Mouse (Mus musculus): ENCODE measurements at regions not wholly inside any gene's neighbourhood (a gene's known extent, or its start where the extent isn't known, plus 50 kb on each side); places are given as distances from the start of the nearest gene placed in this dataset.

GRCm38 (mm10) chr8:116267021-116267420 lies 237.8 kb upstream of the Dynlrb2 start:
- Histone ChIP-seq H3K4me3 (replicated peaks; ENCODE audit: low read depth, low read length) (no peak overlapping the region), H3K9ac (replicated peaks; ENCODE audit: low read length) (no peak overlapping the region), H3K9me3 (ENCODE audit: control insufficient read depth, low read length) (no peaks in the 10 kb centered on the region), H3K4me1 (ENCODE audit: control insufficient read depth, insufficient read depth, low read length) (no peaks in the 10 kb centered on the region), H3K27me3 (ENCODE audit: control insufficient read depth, insufficient read depth, low read length) (no peaks in the 10 kb centered on the region), H3K4me2 (ENCODE audit: low read length) (no peak overlapping the region), H3K27ac (replicated peaks; ENCODE audit: low read depth, low read length) (no peak overlapping the region), H3K36me3 (ENCODE audit: control insufficient read depth, insufficient read depth, low read length) (no peaks in the 10 kb centered on the region)
- DNase-seq (no peak), ATAC-seq (ENCODE audit: low FRiP score, low TSS enrichment) (no peak)
- WGBS: 59% methylated on average over 4 of the region's 4 CpGs

GRCm38 (mm10) chr8:116265591-116265990 lies 239.2 kb upstream of the Dynlrb2 start:
- DNase-seq (no peak), ATAC-seq (ENCODE audit: low FRiP score, low TSS enrichment) (no peak)
- no peaks in the 10 kb centered on the region for H3K27me3 ChIP-seq (ENCODE audit: control insufficient read depth, insufficient read depth, low read length)
- H3K4me1 ChIP-seq (ENCODE audit: control insufficient read depth, insufficient read depth, low read length): 0 out of 2 replicates have a peak, but pooled peaks cover 3% of the 10 kb centered on the region
- no peaks in the 10 kb centered on the region for H3K9me3 ChIP-seq (ENCODE audit: control insufficient read depth, low read length)
- H3K27ac ChIP-seq (replicated peaks; ENCODE audit: low read depth, low read length): no peak overlapping the region
- no peak overlapping the region for H3K9ac ChIP-seq (replicated peaks; ENCODE audit: low read length)
- no peaks in the 10 kb centered on the region for H3K36me3 ChIP-seq (ENCODE audit: control insufficient read depth, insufficient read depth, low read length)
- WGBS: 98% methylated on average over 3 of the region's 3 CpGs
- no peak overlapping the region for H3K4me2 ChIP-seq (ENCODE audit: low read length)
- no peak overlapping the region for H3K4me3 ChIP-seq (replicated peaks; ENCODE audit: low read depth, low read length)

- WGBS: 94% methylated on average over 3 of the region's 3 CpGs
- H3K36me3 ChIP-seq (ENCODE audit: control insufficient read depth, insufficient read depth, low read length): no peaks in the 10 kb centered on the region
- no peak overlapping the region for H3K4me2 ChIP-seq (ENCODE audit: low read length)
- no peaks in the 10 kb centered on the region for H3K27me3 ChIP-seq (ENCODE audit: control insufficient read depth, insufficient read depth, low read length)
- ATAC-seq (ENCODE audit: low FRiP score, low TSS enrichment): no peak
- 0 out of 2 replicates have a peak, but pooled peaks cover 3% of the 10 kb centered on the region for H3K4me1 ChIP-seq (ENCODE audit: control insufficient read depth, insufficient read depth, low read length)
- H3K4me3 ChIP-seq (replicated peaks; ENCODE audit: low read depth, low read length): no peak overlapping the region
- no peak overlapping the region for H3K9ac ChIP-seq (replicated peaks; ENCODE audit: low read length)
- no peaks in the 10 kb centered on the region for H3K9me3 ChIP-seq (ENCODE audit: control insufficient read depth, low read length)
- no peak for DNase-seq
- H3K27ac ChIP-seq (replicated peaks; ENCODE audit: low read depth, low read length): no peak overlapping the region
Measured at GRCm38 (mm10) chr8:116264078-116264477, 240.7 kb upstream of the Dynlrb2 start.

GRCm38 (mm10) chr8:116261286-116261685 lies 243.5 kb upstream of the Dynlrb2 start:
- 52% methylated on average over 2 of the region's 2 CpGs for WGBS

GRCm38 (mm10) chr8:116255398-116255797 lies 249.4 kb upstream of the Dynlrb2 start:
- H3K4me1 ChIP-seq (ENCODE audit: control insufficient read depth, insufficient read depth, low read length): no peaks in the 10 kb centered on the region
- 87% methylated on average over 5 of the region's 5 CpGs for WGBS
- no peaks in the 10 kb centered on the region for H3K27me3 ChIP-seq (ENCODE audit: control insufficient read depth, insufficient read depth, low read length)
- no peak overlapping the region for H3K9ac ChIP-seq (replicated peaks; ENCODE audit: low read length)
- no peaks in the 10 kb centered on the region for H3K9me3 ChIP-seq (ENCODE audit: control insufficient read depth, low read length)
- DNase-seq (no peak), ATAC-seq (ENCODE audit: low FRiP score, low TSS enrichment) (no peak)
- no peak overlapping the region for H3K4me3 ChIP-seq (replicated peaks; ENCODE audit: low read depth, low read length)
- H3K36me3 ChIP-seq (ENCODE audit: control insufficient read depth, insufficient read depth, low read length): no peaks in the 10 kb centered on the region
- H3K27ac ChIP-seq (replicated peaks; ENCODE audit: low read depth, low read length): no peak overlapping the region
- no peak overlapping the region for H3K4me2 ChIP-seq (ENCODE audit: low read length)

More at GRCm38 (mm10) chr8:116261286-116261685, 243.5 kb upstream of the Dynlrb2 start:
- Histone ChIP-seq H3K4me3 (replicated peaks; ENCODE audit: low read depth, low read length) (no peak overlapping the region), H3K36me3 (ENCODE audit: control insufficient read depth, insufficient read depth, low read length) (no peaks in the 10 kb centered on the region), H3K27me3 (ENCODE audit: control insufficient read depth, insufficient read depth, low read length) (no peaks in the 10 kb centered on the region), H3K9ac (replicated peaks; ENCODE audit: low read length) (no peak overlapping the region), H3K27ac (replicated peaks; ENCODE audit: low read depth, low read length) (no peak overlapping the region), H3K9me3 (ENCODE audit: control insufficient read depth, low read length) (no peaks in the 10 kb centered on the region), H3K4me1 (ENCODE audit: control insufficient read depth, insufficient read depth, low read length) (0 out of 2 replicates have a peak, but pooled peaks cover 3% of the 10 kb centered on the region), H3K4me2 (ENCODE audit: low read length) (no peak overlapping the region)
- no peak for ATAC-seq (ENCODE audit: low FRiP score, low TSS enrichment)
- no peak for DNase-seq

GRCm38 (mm10) chr8:116252455-116253216 lies 252.1 kb upstream of the Dynlrb2 start:
- ATAC-seq (ENCODE audit: low FRiP score, low TSS enrichment): no peak
- H3K4me1 ChIP-seq (ENCODE audit: control insufficient read depth, insufficient read depth, low read length): no peaks in the 10 kb centered on the region
- H3K9ac ChIP-seq (replicated peaks; ENCODE audit: low read length): no peak overlapping the region
- no peak overlapping the region for H3K4me3 ChIP-seq (replicated peaks; ENCODE audit: low read depth, low read length)
- H3K9me3 ChIP-seq (ENCODE audit: control insufficient read depth, low read length): no peaks in the 10 kb centered on the region
- H3K36me3 ChIP-seq (ENCODE audit: control insufficient read depth, insufficient read depth, low read length): no peaks in the 10 kb centered on the region
- H3K27me3 ChIP-seq (ENCODE audit: control insufficient read depth, insufficient read depth, low read length): no peaks in the 10 kb centered on the region
- no peak for DNase-seq
- no peak overlapping the region for H3K4me2 ChIP-seq (ENCODE audit: low read length)
- H3K27ac ChIP-seq (replicated peaks; ENCODE audit: low read depth, low read length): no peak overlapping the region
- 71% methylated on average over 7 of the region's 7 CpGs for WGBS

- WGBS: 96% methylated on average over 1 of the region's 1 CpGs
- Histone ChIP-seq H3K4me2 (ENCODE audit: low read length) (no peak overlapping the region), H3K9ac (replicated peaks; ENCODE audit: low read length) (no peak overlapping the region), H3K4me1 (ENCODE audit: control insufficient read depth, insufficient read depth, low read length) (peaks cover 2% of the 10 kb centered on the region; the same call in 1 of the 2 replicates), H3K36me3 (ENCODE audit: control insufficient read depth, insufficient read depth, low read length) (no peaks in the 10 kb centered on the region), H3K27me3 (ENCODE audit: control insufficient read depth, insufficient read depth, low read length) (no peaks in the 10 kb centered on the region), H3K9me3 (ENCODE audit: control insufficient read depth, low read length) (no peaks in the 10 kb centered on the region), H3K27ac (replicated peaks; ENCODE audit: low read depth, low read length) (no peak overlapping the region), H3K4me3 (replicated peaks; ENCODE audit: low read depth, low read length) (no peak overlapping the region)
- ATAC-seq (ENCODE audit: low FRiP score, low TSS enrichment) (no peak), DNase-seq (no peak)
Measured at GRCm38 (mm10) chr8:116248398-116248797, 256.4 kb upstream of the Dynlrb2 start.

- Histone ChIP-seq H3K4me2 (ENCODE audit: low read length) (no peak overlapping the region), H3K4me3 (replicated peaks; ENCODE audit: low read depth, low read length) (no peak overlapping the region), H3K4me1 (ENCODE audit: control insufficient read depth, insufficient read depth, low read length) (peaks cover 4% of the 10 kb centered on the region; the same call in 1 of the 2 replicates), H3K36me3 (ENCODE audit: control insufficient read depth, insufficient read depth, low read length) (no peaks in the 10 kb centered on the region), H3K9me3 (ENCODE audit: control insufficient read depth, low read length) (no peaks in the 10 kb centered on the region), H3K27ac (replicated peaks; ENCODE audit: low read depth, low read length) (no peak overlapping the region), H3K27me3 (ENCODE audit: control insufficient read depth, insufficient read depth, low read length) (no peaks in the 10 kb centered on the region), H3K9ac (replicated peaks; ENCODE audit: low read length) (no peak overlapping the region)
- 55% methylated on average over 8 of the region's 8 CpGs for WGBS
- peak; percentile 31 for DNase-seq
- no peak for ATAC-seq (ENCODE audit: low FRiP score, low TSS enrichment)
Measured at GRCm38 (mm10) chr8:116243493-116243892, 261.3 kb upstream of the Dynlrb2 start.

- Histone ChIP-seq H3K27me3 (ENCODE audit: control insufficient read depth, insufficient read depth, low read length) (no peaks in the 10 kb centered on the region), H3K36me3 (ENCODE audit: control insufficient read depth, insufficient read depth, low read length) (no peaks in the 10 kb centered on the region), H3K27ac (replicated peaks; ENCODE audit: low read depth, low read length) (no peak overlapping the region), H3K4me2 (ENCODE audit: low read length) (no peak overlapping the region), H3K9ac (replicated peaks; ENCODE audit: low read length) (no peak overlapping the region), H3K4me3 (replicated peaks; ENCODE audit: low read depth, low read length) (no peak overlapping the region), H3K4me1 (ENCODE audit: control insufficient read depth, insufficient read depth, low read length) (peaks cover 4% of the 10 kb centered on the region; the same call in 1 of the 2 replicates), H3K9me3 (ENCODE audit: control insufficient read depth, low read length) (no peaks in the 10 kb centered on the region)
- DNase-seq (no peak), ATAC-seq (ENCODE audit: low FRiP score, low TSS enrichment) (no peak)
- 83% methylated on average over 5 of the region's 5 CpGs for WGBS
Measured at GRCm38 (mm10) chr8:116242972-116243371, 261.8 kb upstream of the Dynlrb2 start.

Data from midbrain, embryonic 14.5 days (tissue).